Mouse (Mus musculus) myocyte (in vitro differentiated cells): Measurements from ENCODE around the gene Pde4d.

Experiments used
- E2F4 ChIP-seq: IDR thresholded peaks from one replicate; pipeline ENCODE4 v1.6.1; 2011; ENCODE audit warnings: mild to moderate bottlenecking, control low read depth, moderate library complexity; ENCODE audit not compliant: insufficient read depth
- MAX ChIP-seq: IDR thresholded peaks from one replicate; pipeline ENCODE4 v1.6.1; 2011; ENCODE audit warnings: low read depth, mild to moderate bottlenecking, control low read depth
- POLR2A ChIP-seq: IDR thresholded peaks from one replicate; pipeline ENCODE4 v1.6.1; 2011; ENCODE audit warnings: low read depth, mild to moderate bottlenecking, control low read depth, moderate library complexity; ENCODE audit not compliant: insufficient read length
- POLR2AphosphoS2 ChIP-seq: IDR thresholded peaks from one replicate; pipeline ENCODE4 v1.6.1; 2011; ENCODE audit warnings: low read depth, control low read depth; ENCODE audit not compliant: insufficient read length
- USF1 ChIP-seq: IDR thresholded peaks from one replicate; pipeline ENCODE4 v1.6.1; 2011; ENCODE audit warnings: low read depth, mild to moderate bottlenecking, control low read depth, moderate library complexity

- TF ChIP-seq POLR2A (no peak), POLR2AphosphoS2 (no peak), USF1 (no peak), E2F4 (no peak), MAX (no peak)
Observed at GRCm38 (mm10) chr13:109315608-109316007, 865.9 kb downstream of the Pde4d start.
